Mouse (Mus musculus) hematopoietic stem cell, adult 5-6 weeks (primary cell): ENCODE measurements around the gene Spcs3. TPM values are rescaled to one million over a fixed set of nuclear protein-coding genes. Genes with fewer than 3 reads are reported as not detected.
"Not testable (repeated sequence)": the region's sequence is repeated elsewhere in the genome, so short reads cannot be mapped to it uniquely, and the experiment has no call there.

Source experiments
- ATAC-seq, 2 experiments: fragments of 125-278 bp in 1 of 2; replicated peaks in 1 of 2; 2 replicates each; pipeline ENCODE4 v1.8.0; 2016 to 2017; ENCODE audit warnings: inconsistent platforms in 2 of 2, mild to moderate bottlenecking in 2 of 2, moderate number of reproducible peaks in 2 of 2, low read depth in 1 of 2, moderate TSS enrichment in 1 of 2; ENCODE audit not compliant: low FRiP score in 2 of 2, poor library complexity in 2 of 2, severe bottlenecking in 2 of 2, insufficient read depth in 1 of 2, low TSS enrichment in 1 of 2
- total RNA-seq: library from RNA; stranded (forward); fragments of 172-1452, 232-1000 nt; gene quantifications from 2 replicates; pipeline ENCODE4 v1.2.3, GENCODE M21; 2017

Spcs3 gene
- total RNA-seq, 1 experiment from 2014 or later = 93.7 TPM

GRCm38 (mm10) chr8:54518756-54519460 is 10.9 kb downstream of the Spcs3 start:
- no peak for ATAC-seq

DNA sequence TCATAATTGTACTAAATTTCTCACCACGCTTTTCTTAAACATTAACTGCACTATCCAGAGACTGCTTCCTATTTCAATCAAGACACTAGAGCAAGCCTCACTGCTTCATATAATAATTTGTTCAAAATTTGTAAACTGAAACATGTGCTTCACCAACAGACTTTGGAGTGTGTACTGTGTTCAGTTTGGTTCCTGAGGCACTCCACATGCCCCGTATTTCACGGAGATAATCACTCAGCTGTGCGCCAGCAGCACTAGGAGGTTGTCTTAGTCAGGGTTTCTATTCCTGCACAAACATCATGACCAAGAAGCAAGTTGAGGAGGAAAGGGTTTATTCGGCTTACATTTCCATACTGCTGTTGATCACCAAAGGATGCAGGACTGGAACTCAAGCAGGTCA is 17.6 kb downstream of the Spcs3 start:
- ATAC-seq = not testable (repeated sequence)

GRCm38 (mm10) chr8:54511791-54512190 is 18.0 kb downstream of the Spcs3 start:
- ATAC-seq = no peak

DNA sequence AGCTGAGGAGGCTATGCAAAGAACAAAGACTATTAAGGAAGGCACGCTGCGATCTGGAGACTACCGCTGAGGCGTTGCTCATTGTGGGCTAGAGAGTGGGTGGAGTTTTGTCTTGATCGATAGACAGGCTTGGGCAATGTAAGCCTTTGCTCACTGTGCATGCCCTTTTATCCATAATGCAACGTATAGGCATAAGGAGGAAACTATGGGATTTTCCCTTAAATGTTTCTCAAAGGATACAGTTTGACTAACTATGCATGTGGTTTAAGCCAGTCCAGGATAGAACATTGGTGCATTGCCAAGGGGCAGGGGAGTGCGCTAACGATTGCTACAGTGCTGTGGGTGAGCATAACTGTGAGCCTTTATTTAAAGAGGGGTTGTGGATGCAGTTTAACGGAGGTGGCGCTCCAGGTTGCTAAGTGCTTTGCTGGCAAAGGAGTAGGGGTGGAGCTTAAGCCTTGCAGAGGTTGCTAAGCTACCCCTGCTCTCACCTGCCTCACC is 20.5 kb downstream of the Spcs3 start:
- peak; percentile 57 to 64 for ATAC-seq

DNA sequence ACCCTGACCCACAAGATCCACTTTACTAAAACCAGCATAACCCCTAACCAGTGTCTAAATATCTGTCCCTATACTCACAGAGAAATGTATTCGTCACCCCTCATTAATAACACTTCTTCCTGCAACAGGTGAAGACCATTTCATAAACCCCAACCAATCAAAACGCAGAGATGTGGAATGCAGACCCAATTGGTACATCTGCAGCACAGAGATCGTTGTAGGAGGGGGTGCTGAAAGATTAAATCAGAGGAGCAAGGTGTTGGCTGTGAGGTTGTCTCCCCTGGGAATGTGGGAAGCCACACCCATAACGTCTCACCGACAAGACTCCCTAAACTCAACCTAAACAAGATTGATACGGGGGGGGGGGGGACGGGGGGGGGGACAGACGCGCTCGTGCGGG is 21.0 kb downstream of the Spcs3 start:
- ATAC-seq = no peak

GRCm38 (mm10) chr8:54508096-54508456 is 21.7 kb downstream of the Spcs3 start:
- ATAC-seq = no peak

- peak; percentile 83 to 84 for ATAC-seq
Measured at GRCm38 (mm10) chr8:54507428-54508095, 22.2 kb downstream of the Spcs3 start.

DNA sequence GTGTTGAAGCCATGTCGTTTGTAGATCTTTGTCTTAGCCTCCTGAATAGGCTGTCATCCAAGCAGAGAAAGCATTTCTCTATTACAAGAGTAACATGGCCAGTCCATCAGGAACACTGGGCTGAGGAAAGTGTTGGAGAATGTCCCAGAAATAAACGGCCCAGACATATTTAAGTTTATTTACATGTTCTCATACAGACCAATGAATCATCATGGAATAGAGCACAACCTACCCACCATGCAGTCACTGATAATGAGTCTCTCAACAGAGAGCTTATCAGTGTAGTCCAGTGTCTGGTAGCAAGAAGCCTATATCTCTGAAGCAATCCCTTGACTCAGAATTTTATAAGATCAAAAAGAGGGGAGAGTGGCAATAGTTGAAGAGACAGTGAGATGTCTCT is 24.7 kb downstream of the Spcs3 start:
- ATAC-seq = no peak

DNA sequence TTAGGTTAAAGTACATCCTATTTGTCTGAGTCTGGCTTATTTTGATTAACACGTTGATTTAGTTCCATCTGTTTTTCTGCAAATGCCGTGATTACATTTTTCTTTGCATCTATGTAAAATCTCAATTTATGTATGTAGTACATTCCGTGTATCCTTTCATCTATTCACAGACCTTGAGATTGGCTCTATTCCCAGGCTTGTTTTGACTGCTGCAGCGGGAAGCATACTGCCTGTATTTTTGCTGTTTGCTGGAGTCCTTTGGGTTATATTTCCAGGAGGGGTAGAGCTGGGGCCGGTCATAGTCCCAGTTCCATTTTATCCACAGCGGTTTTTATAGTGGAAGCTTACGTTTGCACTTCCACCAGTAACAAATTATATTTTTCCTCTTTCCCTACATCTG is 26.7 kb downstream of the Spcs3 start:
- no peak for ATAC-seq

DNA sequence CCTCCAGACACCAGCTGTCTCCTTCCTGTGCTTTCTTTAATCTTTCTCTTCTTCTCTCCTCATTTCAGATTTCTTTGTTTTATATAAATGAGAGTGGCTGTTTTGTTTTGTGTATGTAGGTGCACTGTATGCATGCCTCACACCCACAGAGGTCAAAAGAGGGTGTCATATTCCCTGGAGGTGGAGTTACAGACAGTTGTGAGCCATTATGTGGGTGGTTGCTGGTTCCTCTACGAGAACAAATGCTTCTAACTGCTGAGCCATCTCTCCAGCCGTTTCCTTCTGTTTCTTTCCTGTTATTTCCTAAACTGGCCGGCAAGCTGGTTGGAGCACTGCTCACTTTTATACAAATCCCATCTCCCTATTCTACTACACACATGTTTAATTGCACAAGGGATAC is 35.9 kb downstream of the Spcs3 start:
- ATAC-seq = no peak

GRCm38 (mm10) chr8:54493110-54493509 is 36.7 kb downstream of the Spcs3 start:
- ATAC-seq = peak; percentile 68 to 69

DNA sequence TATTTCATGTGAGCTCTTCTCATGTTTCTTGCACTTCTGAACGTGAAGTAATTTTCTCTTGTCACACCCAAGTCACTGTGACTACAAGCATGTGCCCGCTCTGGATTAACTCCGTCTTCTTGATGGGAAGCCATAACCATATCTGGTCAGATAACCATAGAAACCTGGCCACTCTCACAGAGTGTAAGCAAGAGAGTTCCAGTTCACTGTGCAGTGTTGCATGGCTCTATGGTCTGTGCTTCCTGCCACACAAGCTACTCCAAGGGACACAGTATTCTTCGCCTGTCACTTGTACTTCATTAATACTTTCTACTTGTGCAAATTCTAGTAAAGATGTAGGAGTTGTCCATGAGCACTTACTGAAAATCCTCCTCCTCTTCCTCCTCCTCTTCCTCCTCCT is 37.9 kb downstream of the Spcs3 start:
- ATAC-seq = no peak

GRCm38 (mm10) chr8:54491057-54491690 is 38.6 kb downstream of the Spcs3 start:
- peak; percentile 69 to 75 for ATAC-seq

GRCm38 (mm10) chr8:54488437-54488836 is 41.4 kb downstream of the Spcs3 start:
- no peak for ATAC-seq

DNA sequence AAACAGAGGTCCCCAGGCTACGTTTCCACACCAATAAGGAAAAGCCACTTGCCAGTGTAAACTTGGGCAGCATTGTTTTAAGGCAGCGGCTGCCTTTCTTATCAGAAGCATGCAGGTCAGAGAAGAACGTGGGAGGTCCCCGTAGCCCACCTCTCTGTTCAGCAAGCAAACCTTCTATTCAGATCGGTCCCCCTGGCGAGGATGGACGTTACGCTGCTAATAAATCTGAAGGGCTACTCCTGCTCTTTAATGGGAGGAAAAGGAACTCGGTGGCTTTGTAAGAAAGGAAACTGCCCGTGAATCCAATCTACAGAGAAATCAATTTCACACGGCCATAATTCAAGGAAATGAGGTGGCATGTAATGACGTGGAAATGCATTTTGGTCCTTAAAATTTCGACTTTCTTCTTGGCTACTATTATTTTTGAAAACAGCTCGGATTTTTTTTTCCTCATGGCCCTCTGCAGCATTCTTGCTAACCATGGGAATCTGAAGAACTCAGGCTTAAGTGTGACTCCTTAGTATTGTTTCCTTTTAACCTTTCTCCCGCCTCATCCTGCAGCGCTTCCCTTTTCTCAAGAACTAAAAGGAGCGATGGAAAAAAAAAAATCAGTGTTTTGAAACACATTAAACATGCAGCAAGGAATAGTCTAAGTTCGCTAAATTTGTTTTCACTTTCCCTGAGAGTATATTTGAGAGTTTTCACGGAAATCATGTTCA is 43.1 kb downstream of the Spcs3 start:
- ATAC-seq = 0 out of 4 replicates have a peak, but pooled peaks of 1 of the 2 experiments have one; percentile 22
